Mouse (Mus musculus) hindbrain, embryonic 10.5 days (tissue): ENCODE measurements around the gene B4galt1. TPM values are rescaled to one million over a fixed set of nuclear protein-coding genes. Genes with fewer than 3 reads are reported as not detected.
A peak's percentile ranks its signal among the peaks of the same experiment; 100 is the strongest.

Experiments
- DNase-seq: peaks from one replicate; pipeline ENCODE4 v3.0.0-alpha.2; 2017; ENCODE audit warnings: low spot score
- H3K27ac ChIP-seq: fragments of 300-500 bp; sonication (generic); 2 replicates; pipeline ENCODE4 v1.5.1; 2016; ENCODE audit warnings: mild to moderate bottlenecking, moderate library complexity
- H3K27me3 ChIP-seq: fragments of 300-500 bp; sonication (generic); 2 replicates; pipeline ENCODE4 v1.6.1; 2016; ENCODE audit warnings: mild to moderate bottlenecking; ENCODE audit not compliant: poor library complexity, insufficient read depth, severe bottlenecking
- H3K36me3 ChIP-seq: fragments of 300-500 bp; sonication (generic); 2 replicates; pipeline ENCODE4 v1.6.1; 2016; ENCODE audit warnings: mild to moderate bottlenecking, moderate library complexity
- H3K4me1 ChIP-seq: fragments of 300-500 bp; sonication (generic); replicated peaks from 2 replicates; pipeline ENCODE4 v1.6.1; 2016; ENCODE audit warnings: mild to moderate bottlenecking
- H3K4me3 ChIP-seq: fragments of 300-500 bp; sonication (generic); 2 replicates; pipeline ENCODE4 v1.5.1; 2016; ENCODE audit warnings: mild to moderate bottlenecking, moderate library complexity
- H3K9me3 ChIP-seq: fragments of 300-500 bp; sonication (generic); 2 replicates; pipeline ENCODE4 v1.6.1; 2016; ENCODE audit warnings: mild to moderate bottlenecking, moderate library complexity
- WGBS: fragments of 180-500 bp; shearing (Covaris S2); methylation state at CpG from one replicate; pipeline ENCODE4 v1.1.7; 2016; 5-methylcytosine and 5-hydroxymethylcytosine counted together
- polyA plus RNA-seq: library from polyadenylated mRNA; unstranded; fragments of >200 nt; fragmentation: Nextera tagmentation; extraction: Ambion mirVana; gene quantifications from 2 replicates; pipeline ENCODE4 v1.2.1, GENCODE M21; 2016

Gene B4galt1
- polyA plus RNA-seq, 1 experiment from 2014 or later: 15.2 TPM

DNA sequence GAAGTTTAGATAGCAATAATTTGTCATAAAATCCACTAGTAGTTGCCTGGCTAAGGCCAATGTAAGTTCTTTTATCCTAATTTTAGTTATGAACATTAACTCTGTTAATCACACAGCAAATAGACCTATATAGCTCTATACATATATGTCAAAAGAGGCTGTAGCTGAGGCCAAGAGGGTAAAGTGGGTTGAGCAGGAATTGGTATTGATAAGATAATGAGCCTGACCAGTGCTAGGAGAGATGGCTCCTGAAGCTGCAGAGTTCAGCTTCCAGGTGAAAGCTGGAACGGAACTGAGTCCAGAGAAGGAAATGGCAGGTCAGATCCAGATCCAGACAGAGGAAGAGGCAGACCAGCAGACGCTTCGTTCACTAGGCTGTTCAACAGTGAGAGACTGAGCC lies 9.5 kb upstream of the B4galt1 start:
- Histone ChIP-seq H3K9me3 (no peaks in the 10 kb centered on the region), H3K4me3 (no peak overlapping the region), H3K27me3 (no peaks in the 10 kb centered on the region), H3K36me3 (no peaks in the 10 kb centered on the region), H3K27ac (no peak overlapping the region), H3K4me1 (no peaks in the 10 kb centered on the region)
- no peak for DNase-seq
- 88% methylated on average over 3 of the region's 3 CpGs for WGBS

DNA sequence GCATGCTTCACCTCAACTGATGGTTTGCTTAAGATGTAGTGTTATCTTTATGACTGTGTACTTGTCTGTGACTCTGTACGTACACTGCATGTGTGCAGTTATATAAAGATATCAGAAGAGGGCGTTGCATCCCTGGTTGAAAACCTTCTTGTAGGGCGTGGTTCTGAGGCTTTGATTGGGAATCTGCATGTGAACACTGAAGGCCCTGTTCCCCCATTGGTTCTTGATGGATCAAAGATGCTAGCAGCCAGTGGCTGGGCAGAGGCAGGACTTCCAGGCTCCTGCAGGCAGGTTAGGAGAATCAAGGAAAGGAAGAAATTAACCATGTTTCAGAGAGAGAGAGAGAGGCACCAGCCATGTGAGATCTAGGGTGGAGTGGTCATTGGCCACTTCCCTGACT lies 7.3 kb upstream of the B4galt1 start:
- WGBS: 83% methylated on average over 3 of the region's 3 CpGs

GRCm38 (mm10) chr4:40857824-40858346 lies 4.1 kb upstream of the B4galt1 start:
- Histone ChIP-seq H3K4me3 (no peak overlapping the region), H3K4me1 (peaks cover 16% of the 10 kb centered on the region), H3K27me3 (no peaks in the 10 kb centered on the region), H3K9me3 (no peaks in the 10 kb centered on the region), H3K27ac (no peak overlapping the region), H3K36me3 (no peaks in the 10 kb centered on the region)
- no peak for DNase-seq
- WGBS: 87% methylated on average over 8 of the region's 8 CpGs

More for the DNA sequence above, 7.3 kb upstream of the B4galt1 start:
- H3K36me3 ChIP-seq: no peaks in the 10 kb centered on the region
- H3K4me3 ChIP-seq: no peak overlapping the region
- no peak overlapping the region for H3K27ac ChIP-seq
- H3K27me3 ChIP-seq: no peaks in the 10 kb centered on the region
- H3K9me3 ChIP-seq: no peaks in the 10 kb centered on the region
- no peak for DNase-seq
- H3K4me1 ChIP-seq: no peaks in the 10 kb centered on the region

DNA sequence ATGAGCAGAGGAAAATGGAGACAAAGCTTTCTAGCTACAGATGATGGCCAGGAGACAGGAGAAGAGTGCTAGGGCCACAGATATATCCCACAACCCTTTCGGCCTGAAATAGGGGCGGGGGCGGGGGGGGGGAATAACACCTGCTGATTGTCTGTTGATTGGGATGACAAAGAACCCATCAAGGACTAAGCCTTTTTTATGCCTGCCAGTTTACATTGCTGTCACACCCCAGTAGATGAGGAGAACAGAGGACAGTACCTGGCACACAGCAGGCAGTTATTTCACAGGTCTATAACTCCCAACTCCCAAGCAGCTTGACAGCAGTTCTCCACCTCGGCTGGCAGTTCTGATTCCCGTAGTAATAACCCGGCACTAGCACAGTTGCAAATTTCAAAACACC lies 2.8 kb upstream of the B4galt1 start:
- Histone ChIP-seq H3K36me3 (no peaks in the 10 kb centered on the region), H3K27me3 (no peaks in the 10 kb centered on the region), H3K27ac (no peak overlapping the region), H3K9me3 (no peaks in the 10 kb centered on the region), H3K4me3 (no peak overlapping the region), H3K4me1 (peaks cover 29% of the 10 kb centered on the region)
- 78% methylated on average over 6 of the region's 6 CpGs for WGBS
- no peak for DNase-seq

GRCm38 (mm10) chr4:40854387-40854933 lies 655 bp upstream of the B4galt1 start:
- Histone ChIP-seq H3K27ac (peak overlapping the region; percentile 95), H3K36me3 (no peaks in the 10 kb centered on the region), H3K9me3 (no peaks in the 10 kb centered on the region), H3K27me3 (no peaks in the 10 kb centered on the region), H3K4me3 (peak overlapping the region; percentile 80), H3K4me1 (peaks cover 44% of the 10 kb centered on the region)
- no peak for DNase-seq
- 15% methylated on average over 18 of the region's 18 CpGs for WGBS

DNA sequence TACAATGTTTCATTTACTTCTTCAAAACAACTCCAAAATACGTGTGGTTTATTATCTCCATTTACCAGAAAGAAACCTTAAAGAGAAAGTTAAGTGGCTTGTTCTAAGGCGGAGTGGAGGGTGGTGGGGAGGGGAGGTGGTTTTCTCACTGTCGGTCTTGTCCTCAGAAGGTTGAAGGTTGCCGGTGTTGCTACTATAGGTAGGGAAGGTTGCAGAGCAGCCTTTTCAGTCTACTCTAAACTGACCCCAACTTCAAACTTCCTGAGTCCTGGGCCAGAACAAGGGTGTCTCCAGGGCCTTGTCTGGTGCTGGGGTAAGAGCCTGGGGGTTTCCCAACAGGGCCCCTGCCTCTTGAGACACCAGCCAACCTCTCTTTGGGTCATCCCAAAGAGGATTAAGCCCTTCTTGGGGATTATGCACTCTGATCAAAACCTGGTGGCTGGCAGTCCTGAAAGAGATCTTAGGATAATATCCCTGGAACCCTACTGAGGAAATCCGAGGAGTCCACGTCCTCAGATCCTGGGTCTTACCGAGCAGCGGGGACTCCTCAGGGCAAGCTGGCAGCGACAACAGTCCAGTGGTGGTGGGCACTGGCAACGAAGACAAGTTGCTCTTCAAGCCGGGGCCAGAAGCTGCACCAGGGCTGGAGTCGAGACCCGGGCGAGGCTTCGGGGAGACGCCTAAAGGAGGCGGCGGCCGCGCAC lies 792 bp downstream of the B4galt1 start:
- WGBS: under 1% methylated on average over 20 of the region's 20 CpGs
- Histone ChIP-seq H3K27me3 (no peaks in the 10 kb centered on the region), H3K27ac (peak overlapping the region; percentile 95), H3K4me1 (peaks cover 44% of the 10 kb centered on the region), H3K9me3 (no peaks in the 10 kb centered on the region), H3K4me3 (peak overlapping the region; percentile 80), H3K36me3 (no peaks in the 10 kb centered on the region)
- no peak for DNase-seq

DNA sequence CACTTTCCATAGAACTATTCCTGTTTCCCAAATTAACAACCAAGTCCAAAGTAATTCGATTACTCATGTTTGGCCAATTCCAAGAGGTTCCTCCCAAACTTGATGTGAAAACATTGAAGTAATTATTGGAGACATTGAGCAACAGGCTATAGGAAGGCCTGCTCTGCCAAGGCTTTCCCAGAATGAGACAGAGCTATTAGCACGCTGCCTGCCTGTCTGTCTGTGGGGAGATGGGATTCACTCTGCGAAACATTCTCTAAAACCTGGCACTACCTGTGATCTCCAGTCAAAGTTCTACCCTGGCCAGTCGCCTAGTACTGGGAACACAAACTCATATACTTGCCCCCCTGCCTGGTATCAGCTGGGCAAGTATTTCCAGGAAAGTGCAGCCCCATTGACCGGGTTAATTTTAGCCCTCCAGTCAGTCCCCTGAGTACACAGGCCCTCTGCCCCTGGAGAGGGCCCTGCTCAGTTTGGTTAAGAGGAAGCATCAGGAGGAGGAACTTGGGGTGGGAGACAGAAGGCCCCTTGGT lies 1.5 kb downstream of the B4galt1 start:
- Histone ChIP-seq H3K4me3 (peak overlapping the region; percentile 80), H3K36me3 (no peaks in the 10 kb centered on the region), H3K4me1 (peaks cover 44% of the 10 kb centered on the region), H3K27ac (peak overlapping the region; percentile 95), H3K9me3 (no peaks in the 10 kb centered on the region), H3K27me3 (no peaks in the 10 kb centered on the region)
- 44% methylated on average over 5 of the region's 5 CpGs for WGBS
- DNase-seq: no peak

GRCm38 (mm10) chr4:40851763-40852248 lies 2.0 kb downstream of the B4galt1 start:
- 79% methylated on average over 4 of the region's 4 CpGs for WGBS
- no peaks in the 10 kb centered on the region for H3K9me3 ChIP-seq
- H3K27ac ChIP-seq: no peak overlapping the region
- H3K36me3 ChIP-seq: no peaks in the 10 kb centered on the region
- no peak for DNase-seq
- H3K4me1 ChIP-seq: peaks cover 44% of the 10 kb centered on the region
- H3K4me3 ChIP-seq: peak overlapping the region; percentile 80
- H3K27me3 ChIP-seq: no peaks in the 10 kb centered on the region

- WGBS: 85% methylated on average over 6 of the region's 6 CpGs
Measured at GRCm38 (mm10) chr4:40851031-40851762, 2.6 kb downstream of the B4galt1 start.

GRCm38 (mm10) chr4:40850582-40850981 lies 3.2 kb downstream of the B4galt1 start:
- 82% methylated on average over 5 of the region's 5 CpGs for WGBS
- DNase-seq: no peak
- Histone ChIP-seq H3K4me3 (no peak overlapping the region; the same call in 1 of the 2 replicates), H3K27me3 (no peaks in the 10 kb centered on the region), H3K36me3 (no peaks in the 10 kb centered on the region), H3K4me1 (peaks cover 49% of the 10 kb centered on the region), H3K9me3 (no peaks in the 10 kb centered on the region), H3K27ac (no peak overlapping the region)

More at GRCm38 (mm10) chr4:40851031-40851762, 2.6 kb downstream of the B4galt1 start:
- H3K36me3 ChIP-seq: no peaks in the 10 kb centered on the region
- DNase-seq: no peak
- no peak overlapping the region for H3K27ac ChIP-seq
- no peaks in the 10 kb centered on the region for H3K27me3 ChIP-seq
- H3K9me3 ChIP-seq: no peaks in the 10 kb centered on the region
- H3K4me3 ChIP-seq: peak overlapping the region; percentile 80
- peaks cover 46% of the 10 kb centered on the region for H3K4me1 ChIP-seq

- no peaks in the 10 kb centered on the region for H3K27me3 ChIP-seq
- peaks cover 54% of the 10 kb centered on the region for H3K4me1 ChIP-seq
- DNase-seq: no peak
- H3K4me3 ChIP-seq: no peak overlapping the region
- 0 out of 2 replicates have a peak, but pooled peaks cover under 1% of the 10 kb centered on the region for H3K36me3 ChIP-seq
- no peak overlapping the region for H3K27ac ChIP-seq
- WGBS: 92% methylated on average over 3 of the region's 3 CpGs
- H3K9me3 ChIP-seq: no peaks in the 10 kb centered on the region
Measured at GRCm38 (mm10) chr4:40849518-40849917, 4.3 kb downstream of the B4galt1 start.

DNA sequence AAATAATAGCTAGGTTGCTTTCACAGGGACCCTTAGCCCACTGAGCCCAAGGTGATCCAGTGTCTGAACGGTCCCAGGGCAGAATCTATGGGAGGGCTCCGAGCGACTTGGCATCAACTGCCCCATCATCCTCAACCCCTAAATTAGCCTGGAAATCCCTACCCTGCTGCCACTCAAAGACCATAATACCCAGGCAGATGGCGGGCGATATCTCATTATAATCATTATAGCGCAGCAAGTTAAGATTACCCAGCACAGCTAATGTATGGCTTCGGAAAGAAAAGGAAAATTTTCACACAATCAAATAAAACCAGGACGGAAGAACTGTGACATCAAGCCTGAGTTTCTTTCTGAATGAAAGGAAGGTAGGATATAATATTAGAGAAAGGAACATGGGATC lies 5.6 kb downstream of the B4galt1 start:
- DNase-seq: no peak
- no peak overlapping the region for H3K27ac ChIP-seq

More for the DNA sequence above, 5.6 kb downstream of the B4galt1 start:
- Histone ChIP-seq H3K4me3 (no peak overlapping the region), H3K27me3 (no peaks in the 10 kb centered on the region), H3K36me3 (0 out of 2 replicates have a peak, but pooled peaks cover 5% of the 10 kb centered on the region), H3K9me3 (no peaks in the 10 kb centered on the region), H3K4me1 (peaks cover 57% of the 10 kb centered on the region)
- 94% methylated on average over 8 of the region's 8 CpGs for WGBS
